Mouse (Mus musculus) olfactory bulb, adult 2 months (tissue): ENCODE data around the gene Rcan1.

ENCODE experiments used
- CTCF ChIP-seq: fragments of 200-500 bp; IDR thresholded peaks from 2 replicates; pipeline ENCODE4 v1.5.1; 2012; ENCODE audit warnings: low read depth, mild to moderate bottlenecking, low read length, moderate library complexity; ENCODE audit not compliant: insufficient read depth
- POLR2A ChIP-seq: fragments of 200-500 bp; IDR thresholded peaks from 2 replicates; pipeline ENCODE4 v1.6.1; 2012; ENCODE audit warnings: mild to moderate bottlenecking, low read depth, low read length, moderate library complexity; ENCODE audit not compliant: insufficient read depth

- TF ChIP-seq CTCF (no peak), POLR2A (no peak)
Measured at GRCm38 (mm10) chr16:92393732-92394131, 76.9 kb downstream of the Rcan1 start.
